Mouse (Mus musculus): ENCODE data around the gene Hoga1. TPM values are rescaled to one million over a fixed set of nuclear protein-coding genes. Genes with fewer than 3 reads are reported as not detected.

The Hoga1 gene
- polyA plus RNA-seq, 1 experiment from 2014 or later = 8.1 TPM

- ATAC-seq (replicated peaks; ENCODE audit: low FRiP score) = no peak
- Histone ChIP-seq H3K4me2 (no peak overlapping the region), H3K4me1 (replicated peaks; ENCODE audit: control insufficient read depth, insufficient read depth, low read length) (no peaks in the 10 kb centered on the region; the same call in 1 of the 2 replicates), H3K27me3 (replicated peaks; ENCODE audit: control insufficient read depth, insufficient read depth, low read length) (no peaks in the 10 kb centered on the region), H3K4me3 (ENCODE audit: low read depth, low read length) (no peak overlapping the region), H3K27ac (ENCODE audit: low read depth, low read length) (peak overlapping the region; percentile 25; the same call in 1 of the 2 replicates), H3K36me3 (ENCODE audit: control insufficient read depth, insufficient read depth, low read length) (no peaks in the 10 kb centered on the region; the same call in 1 of the 2 replicates), H3K9me3 (ENCODE audit: control insufficient read depth, low read length) (no peaks in the 10 kb centered on the region), H3K9ac (ENCODE audit: low read depth, low read length) (no peak overlapping the region)
- no peak for DNase-seq (ENCODE audit: low spot score)
- WGBS = 67% methylated on average over 7 of the region's 7 CpGs
Measured at GRCm38 (mm10) chr19:42071221-42071620, 25.8 kb downstream of the Hoga1 start.

GRCm38 (mm10) chr19:42071886-42072608, 26.6 kb downstream of the Hoga1 start:
- Histone ChIP-seq H3K9ac (ENCODE audit: low read depth, low read length) (no peak overlapping the region), H3K36me3 (ENCODE audit: control insufficient read depth, insufficient read depth, low read length) (no peaks in the 10 kb centered on the region; the same call in 1 of the 2 replicates)
- DNase-seq (ENCODE audit: low spot score) = no peak

GRCm38 (mm10) chr19:42072802-42073201, 27.4 kb downstream of the Hoga1 start:
- H3K4me3 ChIP-seq (ENCODE audit: low read depth, low read length) = no peak overlapping the region
- no peaks in the 10 kb centered on the region; the same call in 1 of the 2 replicates for H3K36me3 ChIP-seq (ENCODE audit: control insufficient read depth, insufficient read depth, low read length)
- H3K4me2 ChIP-seq = no peak overlapping the region
- no peak overlapping the region for H3K27ac ChIP-seq (ENCODE audit: low read depth, low read length)
- no peaks in the 10 kb centered on the region; the same call in 1 of the 2 replicates for H3K4me1 ChIP-seq (replicated peaks; ENCODE audit: control insufficient read depth, insufficient read depth, low read length)
- ATAC-seq (replicated peaks; ENCODE audit: low FRiP score) (no peak), DNase-seq (ENCODE audit: low spot score) (no peak)
- no peaks in the 10 kb centered on the region for H3K27me3 ChIP-seq (replicated peaks; ENCODE audit: control insufficient read depth, insufficient read depth, low read length)
- H3K9me3 ChIP-seq (ENCODE audit: control insufficient read depth, low read length) = no peaks in the 10 kb centered on the region
- WGBS = 72% methylated on average over 7 of the region's 7 CpGs
- H3K9ac ChIP-seq (ENCODE audit: low read depth, low read length) = no peak overlapping the region

More at GRCm38 (mm10) chr19:42071886-42072608, 26.6 kb downstream of the Hoga1 start:
- Histone ChIP-seq H3K27ac (ENCODE audit: low read depth, low read length) (peak overlapping the region; percentile 40; the same call in 1 of the 2 replicates), H3K4me2 (no peak overlapping the region), H3K27me3 (replicated peaks; ENCODE audit: control insufficient read depth, insufficient read depth, low read length) (no peaks in the 10 kb centered on the region), H3K4me1 (replicated peaks; ENCODE audit: control insufficient read depth, insufficient read depth, low read length) (no peaks in the 10 kb centered on the region; the same call in 1 of the 2 replicates), H3K4me3 (ENCODE audit: low read depth, low read length) (no peak overlapping the region), H3K9me3 (ENCODE audit: control insufficient read depth, low read length) (no peaks in the 10 kb centered on the region)
- peak; percentile 39; the same call in 1 of the 2 replicates for ATAC-seq (replicated peaks; ENCODE audit: low FRiP score)
- WGBS = 69% methylated on average over 15 of the region's 15 CpGs

GRCm38 (mm10) chr19:42075051-42075450, 29.6 kb downstream of the Hoga1 start:
- Histone ChIP-seq H3K9me3 (ENCODE audit: control insufficient read depth, low read length) (no peaks in the 10 kb centered on the region), H3K4me1 (replicated peaks; ENCODE audit: control insufficient read depth, insufficient read depth, low read length) (no peaks in the 10 kb centered on the region; the same call in none of the 2 replicates), H3K4me3 (ENCODE audit: low read depth, low read length) (no peak overlapping the region), H3K4me2 (no peak overlapping the region), H3K9ac (ENCODE audit: low read depth, low read length) (no peak overlapping the region), H3K36me3 (ENCODE audit: control insufficient read depth, insufficient read depth, low read length) (no peaks in the 10 kb centered on the region; the same call in 1 of the 2 replicates), H3K27ac (ENCODE audit: low read depth, low read length) (no peak overlapping the region), H3K27me3 (replicated peaks; ENCODE audit: control insufficient read depth, insufficient read depth, low read length) (no peaks in the 10 kb centered on the region)
- ATAC-seq (replicated peaks; ENCODE audit: low FRiP score) = no peak
- 73% methylated on average over 2 of the region's 2 CpGs for WGBS
- DNase-seq (ENCODE audit: low spot score) = no peak

- Histone ChIP-seq H3K4me2 (no peak overlapping the region), H3K9ac (ENCODE audit: low read depth, low read length) (no peak overlapping the region), H3K36me3 (ENCODE audit: control insufficient read depth, insufficient read depth, low read length) (no peaks in the 10 kb centered on the region; the same call in 1 of the 2 replicates), H3K9me3 (ENCODE audit: control insufficient read depth, low read length) (no peaks in the 10 kb centered on the region), H3K27ac (ENCODE audit: low read depth, low read length) (no peak overlapping the region), H3K27me3 (replicated peaks; ENCODE audit: control insufficient read depth, insufficient read depth, low read length) (no peaks in the 10 kb centered on the region), H3K4me3 (ENCODE audit: low read depth, low read length) (no peak overlapping the region), H3K4me1 (replicated peaks; ENCODE audit: control insufficient read depth, insufficient read depth, low read length) (no peaks in the 10 kb centered on the region; the same call in none of the 2 replicates)
- DNase-seq (ENCODE audit: low spot score) = no peak
- ATAC-seq (replicated peaks; ENCODE audit: low FRiP score) = no peak
- 91% methylated on average over 16 of the region's 16 CpGs for WGBS
Measured at GRCm38 (mm10) chr19:42075992-42076391, 30.6 kb downstream of the Hoga1 start.

- H3K27ac ChIP-seq (ENCODE audit: low read depth, low read length) = no peak overlapping the region
Measured at GRCm38 (mm10) chr19:42078566-42078965, 33.2 kb downstream of the Hoga1 start.

GRCm38 (mm10) chr19:42079006-42079405, 33.6 kb downstream of the Hoga1 start:
- 77% methylated on average over 12 of the region's 12 CpGs for WGBS
- no peak overlapping the region for H3K27ac ChIP-seq (ENCODE audit: low read depth, low read length)
- no peaks in the 10 kb centered on the region; the same call in 1 of the 2 replicates for H3K36me3 ChIP-seq (ENCODE audit: control insufficient read depth, insufficient read depth, low read length)
- H3K4me2 ChIP-seq = no peak overlapping the region
- H3K4me3 ChIP-seq (ENCODE audit: low read depth, low read length) = no peak overlapping the region
- H3K9ac ChIP-seq (ENCODE audit: low read depth, low read length) = no peak overlapping the region
- H3K27me3 ChIP-seq (replicated peaks; ENCODE audit: control insufficient read depth, insufficient read depth, low read length) = no peaks in the 10 kb centered on the region
- H3K9me3 ChIP-seq (ENCODE audit: control insufficient read depth, low read length) = no peaks in the 10 kb centered on the region
- ATAC-seq (replicated peaks; ENCODE audit: low FRiP score) (peak; percentile 64; the same call in 1 of the 2 replicates), DNase-seq (ENCODE audit: low spot score) (no peak)
- H3K4me1 ChIP-seq (replicated peaks; ENCODE audit: control insufficient read depth, insufficient read depth, low read length) = no peaks in the 10 kb centered on the region; the same call in 1 of the 2 replicates

More at GRCm38 (mm10) chr19:42078566-42078965, 33.2 kb downstream of the Hoga1 start:
- H3K4me3 ChIP-seq (ENCODE audit: low read depth, low read length) = no peak overlapping the region
- ATAC-seq (replicated peaks; ENCODE audit: low FRiP score) = no peak
- H3K36me3 ChIP-seq (ENCODE audit: control insufficient read depth, insufficient read depth, low read length) = no peaks in the 10 kb centered on the region; the same call in 1 of the 2 replicates
- no peaks in the 10 kb centered on the region for H3K27me3 ChIP-seq (replicated peaks; ENCODE audit: control insufficient read depth, insufficient read depth, low read length)
- no peaks in the 10 kb centered on the region for H3K9me3 ChIP-seq (ENCODE audit: control insufficient read depth, low read length)
- no peak overlapping the region for H3K9ac ChIP-seq (ENCODE audit: low read depth, low read length)
- DNase-seq (ENCODE audit: low spot score) = no peak
- no peaks in the 10 kb centered on the region; the same call in 1 of the 2 replicates for H3K4me1 ChIP-seq (replicated peaks; ENCODE audit: control insufficient read depth, insufficient read depth, low read length)
- 92% methylated on average over 8 of the region's 8 CpGs for WGBS
- H3K4me2 ChIP-seq = no peak overlapping the region

- H3K27me3 ChIP-seq (replicated peaks; ENCODE audit: control insufficient read depth, insufficient read depth, low read length) = no peaks in the 10 kb centered on the region
- no peak overlapping the region for H3K4me2 ChIP-seq
- DNase-seq (ENCODE audit: low spot score) (no peak), ATAC-seq (replicated peaks; ENCODE audit: low FRiP score) (no peak)
- no peaks in the 10 kb centered on the region; the same call in 1 of the 2 replicates for H3K4me1 ChIP-seq (replicated peaks; ENCODE audit: control insufficient read depth, insufficient read depth, low read length)
- 70% methylated on average over 5 of the region's 5 CpGs for WGBS
- H3K9me3 ChIP-seq (ENCODE audit: control insufficient read depth, low read length) = no peaks in the 10 kb centered on the region
- no peak overlapping the region for H3K9ac ChIP-seq (ENCODE audit: low read depth, low read length)
- no peaks in the 10 kb centered on the region; the same call in 1 of the 2 replicates for H3K36me3 ChIP-seq (ENCODE audit: control insufficient read depth, insufficient read depth, low read length)
- H3K4me3 ChIP-seq (ENCODE audit: low read depth, low read length) = no peak overlapping the region
- no peak overlapping the region for H3K27ac ChIP-seq (ENCODE audit: low read depth, low read length)
Measured at GRCm38 (mm10) chr19:42079950-42080349, 34.5 kb downstream of the Hoga1 start.

Data from liver, embryonic 11.5 days (tissue).